Mouse (Mus musculus): Measurements from ENCODE around the gene Cped1. TPM values are rescaled to one million over a fixed set of nuclear protein-coding genes. Genes with fewer than 3 reads are reported as not detected.

Cped1 gene
- polyA plus RNA-seq (2012; rRNA removed), result 2.0 and 2.2 TPM in 2 replicates

DNA sequence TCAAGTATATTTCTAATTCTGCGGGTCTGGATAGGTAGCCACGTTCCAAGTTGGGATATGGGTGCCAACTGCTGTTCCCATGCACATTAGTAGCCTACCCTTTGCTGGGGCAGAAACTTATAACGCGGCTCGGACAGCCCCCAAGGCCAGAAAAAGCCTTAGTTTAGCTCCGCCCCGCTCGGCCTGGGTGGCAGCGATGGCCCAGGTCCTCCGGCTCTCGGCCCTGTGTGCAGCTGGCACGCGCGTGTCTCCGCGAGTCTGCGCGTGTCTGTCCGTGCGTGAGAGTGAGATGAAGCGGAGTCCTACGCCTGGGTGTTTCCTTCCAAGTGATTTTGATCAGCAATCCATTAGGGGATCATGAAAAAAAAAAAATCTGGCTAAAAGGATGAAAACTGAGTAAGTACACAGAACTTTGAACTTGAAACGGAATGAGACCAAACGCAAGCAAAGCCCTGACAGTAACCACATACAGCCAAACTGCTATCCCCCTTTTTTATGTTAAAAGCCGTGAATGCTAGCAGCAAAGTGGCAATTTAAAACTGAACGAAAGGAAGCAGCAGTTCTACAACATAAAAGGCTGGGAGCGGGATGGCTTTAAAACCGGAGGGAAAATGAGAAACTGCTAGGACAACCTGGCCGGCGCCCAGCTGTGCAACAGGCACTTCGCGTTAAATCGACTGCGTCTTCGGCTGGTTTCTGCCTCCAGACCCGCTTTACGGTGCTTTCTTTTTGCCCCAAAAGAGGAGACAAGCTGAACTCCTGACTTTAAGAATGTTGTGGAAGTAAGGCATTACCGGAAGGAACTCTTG, at the start of gene Cped1:
TSS of gene Cped1 (plus strand) at position 185 of the 809 bp plus-strand sequence.
- TF ChIP-seq CTCF (IDR thresholded peaks at IDR 0.05; ENCODE audit: extremely low read depth, insufficient read depth, low read length), result no peak
- TF ChIP-seq POLR2A (IDR thresholded peaks at IDR 0.05; ENCODE audit: extremely low read depth, insufficient read depth, low read length), result no peak
- no peaks in the 10 kb centered on the region for H3K4me1 ChIP-seq (ENCODE audit: control insufficient read depth, insufficient read depth, low read length)
- H3K4me3 ChIP-seq (ENCODE audit: insufficient read depth, low read length), result peak within 1 kb of the TSS; percentile 40
- no peak within 1 kb of the TSS for H3K27ac ChIP-seq (ENCODE audit: insufficient read depth, low read length)

DNA sequence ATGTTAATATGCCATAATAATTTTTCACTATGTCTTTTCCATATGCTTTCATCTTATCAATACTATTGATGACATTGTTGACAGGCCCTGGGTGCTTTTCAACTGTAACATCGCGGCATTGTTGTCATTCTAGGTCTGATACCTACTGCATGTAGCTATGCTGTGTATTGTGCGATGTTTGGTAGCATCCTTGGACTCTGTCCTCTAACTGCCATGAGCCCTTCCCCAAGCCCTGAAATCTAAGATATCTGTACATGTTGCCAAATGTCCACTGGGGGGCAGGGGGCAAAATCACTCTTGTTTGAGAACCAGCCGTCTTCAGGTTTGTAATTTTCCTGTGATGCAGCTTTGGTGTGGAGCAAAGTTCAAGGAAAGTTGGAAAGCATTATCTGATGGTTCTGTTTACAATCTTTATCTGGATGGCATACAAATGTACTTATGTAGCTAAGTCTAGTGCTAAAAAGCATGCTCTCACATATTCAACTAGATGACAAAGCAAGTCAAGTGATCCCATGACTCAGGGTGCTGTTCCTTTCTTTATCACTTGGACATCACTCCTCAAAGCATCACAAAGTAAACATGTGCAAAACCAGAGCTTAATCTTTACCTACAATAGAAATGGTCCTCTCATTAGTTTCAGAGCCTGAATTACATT, 47.6 kb upstream of the Cped1 start:
- TF ChIP-seq POLR2A (IDR thresholded peaks at IDR 0.05; ENCODE audit: extremely low read depth, insufficient read depth, low read length) (no peak), CTCF (IDR thresholded peaks at IDR 0.05; ENCODE audit: extremely low read depth, insufficient read depth, low read length) (no peak)
- no peaks in the 10 kb centered on the region for H3K4me1 ChIP-seq (ENCODE audit: control insufficient read depth, insufficient read depth, low read length)
- no peak overlapping the region for H3K4me3 ChIP-seq (ENCODE audit: insufficient read depth, low read length)
- H3K27ac ChIP-seq (ENCODE audit: insufficient read depth, low read length), result no peak overlapping the region

GRCm38 (mm10) chr6:21949226-21949731, 36.4 kb upstream of the Cped1 start, which contains the start of gene Ing3:
TSS of gene Ing3 (plus strand) at chr6:21949571.
- Histone ChIP-seq H3K27ac (ENCODE audit: insufficient read depth, low read length) (peak within 1 kb of the TSS; percentile 89), H3K4me3 (ENCODE audit: insufficient read depth, low read length) (peak within 1 kb of the TSS; percentile 59), H3K4me1 (ENCODE audit: control insufficient read depth, insufficient read depth, low read length) (no peaks in the 10 kb centered on the region; the same call in 1 of the 2 replicates)
- TF ChIP-seq CTCF (IDR thresholded peaks at IDR 0.05; ENCODE audit: extremely low read depth, insufficient read depth, low read length) (no peak), POLR2A (IDR thresholded peaks at IDR 0.05; ENCODE audit: extremely low read depth, insufficient read depth, low read length) (peak; percentile 50; the same call in 1 of the 2 replicates)

GRCm38 (mm10) chr6:21949771-21950448, 35.8 kb upstream of the Cped1 start:
- Histone ChIP-seq H3K4me1 (ENCODE audit: control insufficient read depth, insufficient read depth, low read length) (no peaks in the 10 kb centered on the region; the same call in 1 of the 2 replicates), H3K4me3 (ENCODE audit: insufficient read depth, low read length) (peak overlapping the region; percentile 59), H3K27ac (ENCODE audit: insufficient read depth, low read length) (peak overlapping the region; percentile 89)
- TF ChIP-seq POLR2A (IDR thresholded peaks at IDR 0.05; ENCODE audit: extremely low read depth, insufficient read depth, low read length), result peak; percentile 80
- no peak for TF ChIP-seq CTCF (IDR thresholded peaks at IDR 0.05; ENCODE audit: extremely low read depth, insufficient read depth, low read length)

DNA sequence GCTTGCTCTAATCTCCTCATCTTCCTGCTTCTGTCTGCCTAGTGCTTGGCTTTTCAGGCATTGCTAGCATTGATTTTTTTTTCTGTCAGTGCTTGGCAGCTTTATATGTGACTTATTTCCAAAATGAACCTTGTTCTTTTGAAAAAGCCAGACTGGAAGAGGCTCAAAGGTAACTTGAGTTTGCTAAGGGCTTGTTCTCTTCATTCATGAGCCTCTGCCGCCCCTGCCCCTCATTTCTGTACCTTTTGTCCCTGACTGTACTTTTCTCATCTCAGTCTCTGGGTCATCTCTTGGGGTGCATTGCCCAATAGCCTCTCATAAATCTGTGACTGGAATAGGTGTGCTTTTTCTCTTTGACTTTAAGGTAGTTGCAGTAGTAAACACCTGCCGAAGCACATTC, 35.0 kb upstream of the Cped1 start:
- Histone ChIP-seq H3K4me1 (ENCODE audit: control insufficient read depth, insufficient read depth, low read length) (no peaks in the 10 kb centered on the region; the same call in 1 of the 2 replicates), H3K27ac (ENCODE audit: insufficient read depth, low read length) (no peak overlapping the region), H3K4me3 (ENCODE audit: insufficient read depth, low read length) (peak overlapping the region; percentile 59; the same call in 1 of the 2 replicates)
- TF ChIP-seq POLR2A (IDR thresholded peaks at IDR 0.05; ENCODE audit: extremely low read depth, insufficient read depth, low read length) (no peak), CTCF (IDR thresholded peaks at IDR 0.05; ENCODE audit: extremely low read depth, insufficient read depth, low read length) (no peak)

GRCm38 (mm10) chr6:21955468-21955867, 30.2 kb upstream of the Cped1 start:
- Histone ChIP-seq H3K27ac (ENCODE audit: insufficient read depth, low read length) (no peak overlapping the region), H3K4me1 (ENCODE audit: control insufficient read depth, insufficient read depth, low read length) (peaks cover 1% of the 10 kb centered on the region), H3K4me3 (ENCODE audit: insufficient read depth, low read length) (no peak overlapping the region)
- no peak for TF ChIP-seq POLR2A (IDR thresholded peaks at IDR 0.05; ENCODE audit: extremely low read depth, insufficient read depth, low read length)
- TF ChIP-seq CTCF (IDR thresholded peaks at IDR 0.05; ENCODE audit: extremely low read depth, insufficient read depth, low read length), result no peak

DNA sequence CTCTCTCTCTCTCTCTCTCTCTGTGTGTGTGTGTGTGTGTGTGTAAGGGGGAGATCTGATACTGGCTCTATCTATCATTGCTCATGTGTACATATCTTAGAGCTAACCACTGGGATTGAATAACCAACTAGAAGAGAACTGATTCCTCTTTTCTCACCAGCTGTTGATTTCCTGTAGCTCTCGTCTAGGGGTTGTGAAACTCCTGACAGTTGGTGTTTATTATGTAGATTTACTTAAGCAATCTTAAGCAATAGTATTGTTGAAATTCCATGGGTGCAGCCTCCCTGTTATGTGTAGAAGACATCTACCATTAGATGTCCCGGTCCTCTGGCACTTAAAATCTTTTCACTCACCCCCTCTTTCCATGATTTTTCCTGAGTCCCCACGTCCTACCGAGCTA, 26.8 kb upstream of the Cped1 start:
- Histone ChIP-seq H3K4me1 (ENCODE audit: control insufficient read depth, insufficient read depth, low read length) (peaks cover 1% of the 10 kb centered on the region; the same call in 1 of the 2 replicates), H3K27ac (ENCODE audit: insufficient read depth, low read length) (no peak overlapping the region), H3K4me3 (ENCODE audit: insufficient read depth, low read length) (no peak overlapping the region)
- no peak for TF ChIP-seq CTCF (IDR thresholded peaks at IDR 0.05; ENCODE audit: extremely low read depth, insufficient read depth, low read length)
- no peak for TF ChIP-seq POLR2A (IDR thresholded peaks at IDR 0.05; ENCODE audit: extremely low read depth, insufficient read depth, low read length)

- no peak overlapping the region for H3K27ac ChIP-seq (ENCODE audit: insufficient read depth, low read length)
- H3K4me3 ChIP-seq (ENCODE audit: insufficient read depth, low read length), result no peak overlapping the region
- H3K4me1 ChIP-seq (ENCODE audit: control insufficient read depth, insufficient read depth, low read length), result peaks cover 1% of the 10 kb centered on the region; the same call in 1 of the 2 replicates
- TF ChIP-seq CTCF (IDR thresholded peaks at IDR 0.05; ENCODE audit: extremely low read depth, insufficient read depth, low read length), result no peak
- TF ChIP-seq POLR2A (IDR thresholded peaks at IDR 0.05; ENCODE audit: extremely low read depth, insufficient read depth, low read length), result no peak
Measured at GRCm38 (mm10) chr6:21959909-21960308, 25.8 kb upstream of the Cped1 start.

DNA sequence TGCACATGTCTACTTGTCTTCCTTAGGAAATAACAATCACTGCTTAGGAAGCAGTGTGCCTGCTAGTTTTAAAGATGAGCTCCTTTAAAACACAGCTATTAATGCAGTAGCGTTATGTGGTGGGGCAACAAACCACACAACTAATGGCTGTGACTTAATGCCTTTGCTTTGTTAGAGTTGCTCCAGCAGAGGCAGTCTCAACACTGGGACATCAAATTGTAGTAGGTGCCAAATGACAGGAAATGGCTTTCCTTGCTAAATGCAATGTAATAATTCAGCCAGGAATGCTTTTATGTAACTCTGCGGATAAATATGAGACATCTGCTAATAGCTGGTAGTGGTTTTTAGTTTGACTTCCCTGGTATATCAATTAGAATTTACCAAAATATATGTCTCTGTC, 8.2 kb upstream of the Cped1 start:
- H3K27ac ChIP-seq (ENCODE audit: insufficient read depth, low read length), result no peak overlapping the region
- TF ChIP-seq CTCF (IDR thresholded peaks at IDR 0.05; ENCODE audit: extremely low read depth, insufficient read depth, low read length) (no peak), POLR2A (IDR thresholded peaks at IDR 0.05; ENCODE audit: extremely low read depth, insufficient read depth, low read length) (no peak)
- H3K4me1 ChIP-seq (ENCODE audit: control insufficient read depth, insufficient read depth, low read length), result no peaks in the 10 kb centered on the region
- H3K4me3 ChIP-seq (ENCODE audit: insufficient read depth, low read length), result no peak overlapping the region
